Mouse (Mus musculus) kidney, postnatal 25 days (tissue): Measurements from ENCODE around the gene Rbpms2.
A peak's percentile ranks its signal among the peaks of the same experiment; 100 is the strongest.
"Not testable (repeated sequence)": the region's sequence is repeated elsewhere in the genome, so short reads cannot be mapped to it uniquely, and the experiment has no call there.

ENCODE experiments used
- DNase-seq, 2 experiments: peaks; one replicate each; pipeline ENCODE4 v3.0.0; 2021; ENCODE audit warnings: mixed read lengths in 2 of 2

Rbpms2 gene

DNA sequence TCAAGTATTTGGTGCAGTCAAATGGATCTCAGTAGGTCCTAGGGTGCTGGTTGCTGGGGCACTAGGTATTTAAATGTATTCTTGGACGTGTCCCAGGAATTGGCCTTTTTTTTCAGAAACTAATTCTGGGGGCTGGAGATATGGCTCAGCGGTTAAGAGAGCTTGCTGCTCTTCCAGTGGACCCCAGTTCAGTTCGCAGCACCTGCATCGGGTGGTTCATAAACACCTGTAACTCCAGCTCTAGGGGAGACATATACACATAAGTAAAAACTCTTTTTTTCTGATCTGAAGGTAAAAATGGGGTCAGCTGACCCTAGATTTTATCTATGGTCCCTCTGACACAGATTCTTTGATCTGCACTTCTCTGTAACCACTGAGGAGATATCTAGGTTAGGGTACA is 8.3 kb upstream of the Rbpms2 start:
- DNase-seq, result no peak

DNA sequence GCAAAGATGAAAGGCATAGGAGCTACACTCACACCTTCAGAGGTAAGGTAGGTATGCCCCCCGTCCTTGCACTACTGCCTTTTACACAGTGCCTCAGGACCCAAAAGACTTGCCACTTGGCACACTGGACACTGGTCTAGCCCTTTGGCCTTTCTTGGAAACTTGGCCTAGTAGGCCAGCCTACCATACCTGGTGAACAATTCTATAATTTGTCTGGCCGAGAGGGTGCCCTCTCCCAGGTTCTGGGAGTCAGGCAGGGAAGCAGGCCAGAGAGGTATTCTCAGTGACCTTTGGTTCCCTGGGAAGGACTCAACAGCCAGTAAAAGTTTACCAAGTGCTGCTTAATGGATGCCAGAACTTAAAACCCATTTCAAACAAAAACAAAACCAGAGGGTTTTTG is 7.8 kb upstream of the Rbpms2 start:
- DNase-seq, result peak; percentile 71 to 89

DNA sequence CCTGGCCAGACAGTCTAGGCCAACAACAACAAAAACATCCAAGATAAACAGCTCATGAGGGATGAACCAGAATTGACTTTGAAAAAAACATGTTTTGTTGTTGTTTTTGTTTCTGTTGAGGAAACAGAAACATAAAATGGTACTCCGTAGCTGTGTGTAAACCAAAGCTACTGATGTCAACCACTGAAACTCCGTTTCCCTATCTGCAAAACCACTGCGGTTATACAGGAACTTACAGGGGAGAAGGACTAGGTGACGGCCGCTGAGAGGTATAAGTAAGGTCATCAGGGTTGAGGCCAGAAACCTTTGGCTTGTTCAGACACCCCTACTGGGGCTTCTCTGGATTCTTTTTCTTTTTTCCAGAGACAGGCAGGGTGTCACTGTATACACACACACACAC is 6.6 kb upstream of the Rbpms2 start:
- no peak for DNase-seq

DNA sequence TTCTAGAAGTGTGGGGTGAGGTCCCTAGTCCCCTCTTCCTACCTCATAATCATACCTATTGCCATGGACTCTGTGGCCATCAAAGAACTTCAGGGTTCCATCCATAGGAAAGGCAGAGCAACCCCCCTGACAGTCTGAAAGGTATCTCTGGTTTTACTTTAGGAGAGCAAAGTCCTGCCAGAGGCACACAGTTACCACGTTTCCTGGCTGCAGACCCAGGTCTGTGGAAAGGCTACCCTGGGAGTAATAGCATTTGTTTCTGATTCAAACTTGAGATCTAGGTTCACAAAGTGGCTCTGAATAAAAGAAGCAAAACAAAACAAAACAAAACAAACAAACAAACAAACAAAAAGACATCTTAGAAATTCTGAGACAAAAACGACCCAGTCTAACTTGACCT is 5.2 kb upstream of the Rbpms2 start:
- peak in 1 of 2 experiments; percentile 29 for DNase-seq

DNA sequence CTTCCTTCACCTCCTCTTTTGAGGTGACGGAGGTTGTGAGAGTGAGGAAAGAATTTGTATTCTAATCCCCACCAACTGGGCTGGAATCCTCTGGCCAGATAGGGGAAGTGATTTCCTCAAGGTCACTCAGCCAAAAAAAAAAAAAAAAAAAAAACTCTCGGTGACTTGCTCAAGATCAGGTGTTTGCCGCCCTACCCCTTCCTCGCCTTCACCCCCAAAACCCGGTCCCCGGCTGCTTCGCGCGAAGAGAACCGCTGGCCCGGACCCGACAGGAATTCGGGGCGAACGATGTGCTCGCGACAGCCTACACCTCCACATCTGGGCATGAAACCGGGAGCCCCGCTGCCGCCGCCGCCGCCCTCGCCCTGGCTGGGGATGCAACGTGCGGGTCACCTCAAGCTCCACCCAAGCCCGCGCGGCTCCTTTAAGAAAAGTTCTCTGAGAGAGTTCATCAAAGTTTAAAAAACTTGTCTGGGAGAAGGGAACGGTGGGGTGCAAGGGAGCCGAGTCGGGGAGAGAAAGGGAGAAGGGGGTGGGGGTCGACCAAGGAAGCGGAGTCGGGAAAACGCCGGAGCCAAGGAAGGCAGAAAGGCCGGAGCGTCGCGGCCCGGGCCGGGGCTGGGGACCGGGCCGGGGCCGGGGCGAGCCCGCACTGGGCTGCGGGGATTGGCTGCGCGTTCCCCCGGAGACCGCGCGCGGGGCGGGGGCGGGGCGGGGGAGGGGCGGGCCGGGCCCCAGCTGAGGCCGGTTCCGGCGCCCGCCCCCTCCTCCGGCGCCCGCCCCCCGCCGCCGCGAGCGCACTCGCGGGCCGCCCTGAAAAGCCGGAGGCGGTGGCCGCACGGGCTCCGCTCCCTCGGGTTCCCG is 551 bp downstream of the Rbpms2 start:
- DNase-seq, result peak; percentile 72 to 88

DNA sequence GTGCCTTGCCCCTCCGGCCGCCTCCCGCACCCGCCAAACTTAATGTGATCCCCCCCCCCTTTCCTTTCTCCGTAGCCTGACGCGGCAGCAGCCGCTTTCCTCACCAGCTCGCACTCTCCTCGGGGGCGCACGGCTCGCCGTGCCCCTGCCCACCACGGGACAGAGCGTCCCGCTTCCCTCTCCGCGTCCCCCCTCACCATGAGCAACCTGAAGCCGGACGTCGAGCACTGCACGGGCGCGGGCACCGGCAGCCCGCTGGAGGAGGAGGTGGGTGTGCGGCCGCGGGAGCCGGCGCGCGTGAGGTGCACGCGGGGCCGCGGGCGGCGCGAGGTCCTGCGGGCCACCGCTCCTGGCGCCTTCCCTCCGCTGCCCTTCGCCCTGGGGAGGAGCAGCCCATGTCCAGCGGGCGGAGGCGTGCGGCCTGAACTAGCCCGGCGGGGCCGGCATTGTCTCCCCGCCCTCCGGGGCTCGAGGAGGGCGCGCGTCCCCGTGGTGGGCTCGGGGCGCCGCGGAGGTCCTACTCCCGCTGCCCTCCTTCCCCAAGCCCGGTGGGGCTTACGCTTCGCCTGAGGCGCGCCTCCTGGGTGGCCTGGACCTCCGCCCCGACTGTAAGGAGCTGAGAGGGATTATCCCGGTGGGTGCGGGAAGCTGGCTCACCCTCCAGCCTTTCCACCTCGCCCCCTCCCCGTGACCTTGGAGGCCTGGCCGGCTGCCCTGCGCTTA is 1.3 kb downstream of the Rbpms2 start:
- DNase-seq, result peak; percentile 73 to 91

DNA sequence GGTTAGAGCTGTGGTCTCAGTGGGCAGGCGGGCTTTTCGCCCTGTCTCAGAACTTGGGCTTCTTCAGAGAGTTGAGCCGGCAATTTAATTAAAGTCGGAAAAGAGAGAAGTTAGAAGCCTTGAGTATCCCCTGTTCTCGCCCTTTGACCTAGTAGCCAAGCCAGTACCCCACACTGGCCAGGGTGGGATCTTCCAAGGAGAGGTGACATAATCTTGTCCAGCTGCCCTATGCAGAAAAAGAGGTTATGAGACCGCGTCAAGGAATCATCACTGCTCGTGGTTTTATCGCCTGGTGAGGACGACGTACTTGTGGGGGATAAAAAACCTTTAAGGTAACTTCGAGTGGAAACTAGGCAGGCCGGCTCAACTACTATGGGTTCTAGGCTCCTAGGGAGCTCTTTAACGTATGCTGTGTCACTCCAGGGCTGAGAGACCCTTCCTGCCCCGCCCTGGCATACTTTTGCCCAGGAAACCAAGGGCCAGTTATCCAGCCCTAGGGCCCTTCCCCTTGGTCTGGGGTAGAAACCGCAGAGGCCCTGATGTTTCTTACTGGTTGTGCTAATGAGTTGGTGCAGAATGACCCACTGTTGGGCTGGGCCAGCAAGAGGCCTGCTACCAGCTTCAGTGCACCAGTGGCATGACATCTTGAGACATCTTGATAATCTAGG is 2.0 kb downstream of the Rbpms2 start:
- DNase-seq, result no peak

DNA sequence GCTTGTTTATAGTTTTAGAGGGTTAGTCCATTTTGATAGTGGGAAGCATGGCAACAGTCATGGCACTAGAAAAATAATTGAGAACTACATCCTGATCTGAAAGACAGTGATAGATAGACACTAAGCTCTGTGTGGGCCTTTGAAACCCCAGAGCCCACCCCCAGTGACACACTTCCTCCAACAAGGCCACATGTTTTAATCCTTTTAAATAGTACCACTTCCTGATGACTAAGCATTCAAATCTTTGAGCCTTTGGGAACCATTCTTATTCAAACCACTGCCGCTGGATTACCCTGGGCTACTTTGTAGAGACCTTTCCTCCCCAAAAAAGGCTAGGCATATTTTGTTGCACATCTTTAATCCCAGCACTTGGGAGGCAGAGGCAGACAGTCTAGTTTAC is 6.3 kb downstream of the Rbpms2 start:
- no peak for DNase-seq

DNA sequence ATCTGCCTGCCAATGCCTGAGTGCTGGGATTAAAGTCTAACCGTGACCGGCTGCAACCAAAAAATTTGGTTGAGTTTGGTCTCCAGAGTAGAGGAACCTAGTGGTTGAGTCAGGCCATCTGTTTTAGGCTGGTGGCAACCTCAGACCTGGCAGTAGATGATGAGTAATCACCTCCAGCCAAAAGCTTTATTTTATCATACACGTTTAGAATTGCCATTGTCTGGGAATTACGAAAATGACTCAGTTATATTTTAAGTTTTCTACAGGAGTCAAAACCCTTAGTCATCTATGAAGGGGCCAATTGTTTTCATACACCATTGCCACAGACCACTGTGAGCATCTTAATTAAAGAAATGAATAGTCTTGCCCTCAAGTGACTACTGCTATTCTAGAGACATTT is 7.5 kb downstream of the Rbpms2 start:
- DNase-seq, result no peak

DNA sequence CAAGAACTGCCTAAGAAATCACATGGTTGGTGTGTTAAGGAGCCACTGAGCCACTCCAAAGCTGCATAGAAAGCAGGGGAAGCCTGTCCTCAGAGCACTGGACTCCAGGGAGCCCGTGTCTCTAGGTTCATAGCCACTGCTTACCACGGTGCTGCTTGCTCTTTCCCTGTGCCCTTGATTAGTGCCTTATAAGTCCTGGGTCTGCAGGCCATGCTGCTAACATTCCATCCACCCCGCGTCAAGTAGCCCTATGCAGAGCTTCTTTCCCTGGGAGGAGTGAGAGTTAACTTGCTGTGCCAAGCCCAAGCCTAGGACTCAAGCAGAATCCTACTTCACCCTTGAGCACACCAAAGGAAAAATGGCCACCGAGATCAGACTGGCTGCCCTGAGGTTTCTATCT is 9.6 kb downstream of the Rbpms2 start:
- no peak for DNase-seq

DNA sequence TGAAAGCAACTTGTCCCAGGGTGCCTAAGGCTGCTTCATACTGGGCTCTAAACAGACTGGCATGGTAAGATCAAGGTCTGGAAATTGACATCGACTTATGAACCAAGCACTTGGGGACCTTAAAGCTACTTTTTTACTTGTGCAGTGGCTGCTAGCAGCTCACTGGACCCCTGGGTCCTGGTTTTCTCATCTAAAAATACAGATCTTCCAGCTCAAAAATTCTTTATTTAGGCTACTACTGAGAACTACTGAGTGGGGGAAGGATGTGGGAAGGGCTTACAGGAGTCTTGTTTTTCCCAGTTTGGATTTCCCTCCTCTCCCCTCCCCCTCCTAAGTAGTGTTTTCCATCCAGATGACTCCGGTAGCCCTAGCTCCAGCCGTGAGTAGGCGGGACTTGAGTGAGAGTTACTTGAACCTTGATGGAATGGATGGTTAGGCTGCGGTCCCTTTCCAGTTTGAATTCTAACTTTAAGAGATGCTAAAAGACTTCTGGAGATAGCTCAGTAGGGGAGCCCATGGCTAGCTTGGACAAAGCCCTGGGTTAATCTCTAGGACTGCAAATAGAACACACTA is 11.5 kb downstream of the Rbpms2 start:
- peak; percentile 50 to 66 for DNase-seq

DNA sequence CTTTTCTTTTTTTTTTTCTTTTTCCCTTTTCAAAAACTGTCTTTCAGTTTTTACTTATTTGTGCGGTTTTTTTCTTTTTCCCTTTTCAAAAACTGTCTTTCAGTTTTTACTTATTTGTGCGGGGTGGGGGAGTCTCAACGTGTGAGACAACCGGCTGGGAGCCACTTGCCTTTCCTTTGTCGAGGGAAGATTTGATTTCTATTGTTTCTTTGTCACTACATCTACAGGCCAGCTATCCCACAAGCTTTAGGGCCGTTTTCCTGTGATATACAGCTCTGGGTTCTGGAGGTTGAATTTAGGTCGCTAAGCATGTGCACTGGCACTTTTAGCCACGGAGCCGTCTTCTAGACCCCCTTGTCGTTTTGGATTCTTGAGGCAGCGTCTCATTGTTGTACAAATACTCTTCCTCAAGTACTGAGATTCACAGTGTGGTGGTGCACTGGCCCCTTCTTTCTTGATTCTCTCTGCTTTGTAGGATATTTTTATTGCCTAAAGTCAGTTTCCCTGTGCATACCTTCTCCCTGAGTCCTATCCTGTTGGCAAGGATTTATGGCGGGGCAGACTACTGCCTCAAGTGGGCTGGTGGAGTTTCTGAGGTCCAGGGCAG is 12.1 kb downstream of the Rbpms2 start:
- DNase-seq, result no peak

DNA sequence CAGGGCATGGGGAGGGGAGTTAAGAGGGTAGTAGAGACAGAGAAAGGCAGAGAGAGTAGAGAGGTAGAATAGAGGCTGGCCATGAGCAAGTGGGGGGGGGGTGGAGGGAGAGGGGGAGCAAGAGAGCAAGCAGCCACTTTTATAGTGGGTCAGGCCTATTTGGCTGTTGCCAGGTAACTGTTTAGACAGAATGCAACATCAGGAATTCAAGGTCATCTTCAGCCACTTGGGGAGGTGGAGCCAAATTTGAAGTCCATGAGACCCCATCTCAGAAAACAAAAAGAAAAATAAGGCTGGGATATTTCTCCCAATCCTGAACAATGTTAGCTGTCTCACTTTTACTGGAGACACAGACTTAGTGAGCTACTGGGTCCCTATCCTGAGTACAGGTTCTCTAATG is 13.1 kb downstream of the Rbpms2 start:
- no peak for DNase-seq

DNA sequence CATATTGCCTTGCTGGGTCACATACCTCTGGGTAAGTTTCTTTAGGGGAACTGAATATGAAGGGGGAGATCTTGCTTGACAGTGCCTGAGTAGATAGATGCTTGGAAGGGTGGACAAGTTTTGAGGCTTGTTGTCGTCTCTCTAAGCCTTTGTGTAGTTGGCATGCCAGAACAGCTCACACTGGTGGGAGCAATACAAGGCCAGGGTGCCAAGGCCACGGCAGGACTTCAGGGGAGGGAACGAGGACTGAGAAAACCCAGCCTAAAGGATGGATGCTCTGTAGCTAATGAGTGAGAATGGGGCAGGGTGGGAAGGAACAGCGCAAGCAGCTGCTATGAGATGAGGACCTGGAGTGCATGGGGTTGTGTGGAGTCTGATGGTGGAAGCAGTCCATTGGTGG is 15.5 kb downstream of the Rbpms2 start:
- DNase-seq, result no peak

DNA sequence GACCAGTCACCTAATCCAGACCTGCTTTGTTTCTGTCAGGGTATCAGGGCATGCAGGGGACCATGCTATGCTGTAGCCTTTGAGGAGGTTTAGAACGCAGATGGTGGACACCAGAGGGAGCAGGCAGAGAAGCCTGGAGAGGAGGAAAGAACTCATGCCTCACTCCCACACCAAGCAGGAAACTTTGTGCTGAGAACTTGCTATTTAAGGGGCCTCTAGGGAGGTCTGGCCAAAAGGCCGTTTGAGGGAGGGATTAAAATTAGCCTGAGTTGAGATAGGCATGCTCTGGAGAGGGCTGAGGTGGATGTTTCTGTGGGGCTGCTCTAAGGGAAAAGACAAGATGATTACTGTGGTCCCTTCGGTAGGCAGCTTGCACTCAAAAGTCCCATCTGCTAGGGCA is 16.5 kb downstream of the Rbpms2 start:
- DNase-seq, result no peak

DNA sequence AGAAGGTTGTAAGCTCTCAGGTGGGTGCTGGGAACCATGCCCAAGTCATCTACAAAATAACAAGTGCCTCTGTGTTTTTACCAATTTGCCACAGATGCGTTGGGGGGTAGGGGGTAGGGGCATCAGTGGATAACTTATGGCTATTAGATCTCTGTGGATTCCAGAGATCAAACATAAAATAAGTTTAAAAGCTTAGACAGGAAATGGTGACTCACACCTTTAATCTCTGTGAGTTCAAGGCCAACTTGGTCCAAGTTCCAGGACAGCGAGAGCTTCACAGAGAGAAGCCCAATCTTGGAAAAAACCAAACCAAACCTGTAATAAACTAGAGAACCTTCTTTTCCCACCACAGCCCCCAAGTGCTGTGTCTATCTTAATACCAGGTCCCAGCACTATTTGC is 17.3 kb downstream of the Rbpms2 start:
- DNase-seq, result no peak

DNA sequence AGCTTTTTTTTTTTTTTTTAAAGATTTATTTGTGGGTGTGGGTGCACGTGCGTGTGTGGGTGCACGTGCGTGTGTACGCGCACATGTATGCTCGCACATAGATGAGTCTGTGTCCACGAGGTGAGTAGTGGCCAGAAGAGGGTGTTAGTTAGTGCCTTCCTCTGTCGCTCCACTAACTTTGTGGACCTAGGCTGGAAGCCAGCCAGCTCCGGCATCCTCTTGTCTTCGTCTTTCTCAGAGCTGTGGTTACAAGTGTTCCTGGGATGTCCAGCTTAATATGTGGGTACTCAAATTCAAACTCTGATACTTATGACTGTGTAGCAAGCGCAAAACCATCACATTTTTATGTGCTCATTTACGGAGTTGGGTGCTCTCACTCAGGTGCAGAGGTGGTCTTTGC is 19.3 kb downstream of the Rbpms2 start:
- DNase-seq, result peak in 1 of 2 experiments; percentile 32

DNA sequence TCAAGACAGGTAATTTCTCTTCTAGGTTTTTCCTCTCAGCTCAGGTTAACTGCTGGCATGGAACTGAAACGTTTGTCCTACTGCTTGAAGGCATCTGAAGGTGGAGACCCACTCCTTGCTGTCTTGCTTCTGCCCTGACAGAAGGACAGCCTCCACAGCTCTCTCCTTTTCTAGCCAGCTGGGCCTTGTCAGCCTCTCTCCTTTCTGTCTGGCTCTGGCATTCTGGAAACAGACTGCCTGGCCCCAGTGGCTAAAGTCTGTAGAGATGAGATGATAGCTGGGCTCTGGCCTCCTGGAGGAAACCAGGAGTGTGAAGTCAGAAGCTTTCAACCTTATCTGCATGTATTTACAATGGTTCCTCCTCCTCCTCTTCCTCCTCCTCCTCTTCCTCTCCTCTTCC is 20.5 kb downstream of the Rbpms2 start:
- peak in 1 of 2 experiments; percentile 15 for DNase-seq

DNA sequence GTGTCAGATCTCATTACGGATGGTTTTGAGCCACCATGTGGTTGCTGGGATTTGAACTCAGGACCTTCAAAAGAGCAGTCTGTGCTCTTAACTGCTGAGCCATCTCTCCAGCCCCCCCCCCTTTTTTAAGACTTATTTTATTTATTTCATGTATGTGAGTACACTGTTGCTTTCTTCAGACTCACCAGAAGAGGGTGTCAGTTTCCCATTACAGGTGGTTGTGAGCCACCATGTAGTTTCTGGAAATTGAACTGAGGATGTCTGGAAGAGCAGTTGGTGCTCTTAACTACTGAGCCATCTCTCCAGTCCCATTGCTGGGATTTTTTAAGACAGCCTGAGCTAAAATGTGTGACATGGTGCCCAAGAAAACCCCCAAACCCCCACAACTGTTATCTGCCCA is 22.5 kb downstream of the Rbpms2 start:
- not testable (repeated sequence) for DNase-seq

DNA sequence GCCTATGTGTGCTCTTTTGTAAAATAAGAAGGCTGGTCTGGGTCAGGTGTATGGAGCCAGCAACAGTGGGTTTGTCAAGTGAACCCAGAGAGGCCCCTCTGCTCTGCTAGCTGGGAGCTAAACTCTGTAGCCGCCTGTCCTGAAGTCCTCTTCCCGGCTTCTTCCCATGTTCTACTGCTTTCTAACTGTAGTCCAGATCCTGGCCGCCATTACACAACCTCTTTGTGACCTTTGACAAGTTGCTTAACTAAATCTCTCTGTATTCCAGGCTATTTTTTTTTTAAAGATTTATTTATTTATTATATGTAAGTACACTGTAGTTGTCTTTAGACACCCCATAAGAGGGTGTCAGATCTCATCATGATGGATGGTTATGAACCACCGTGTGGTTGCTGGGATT is 24.3 kb downstream of the Rbpms2 start:
- no peak for DNase-seq

DNA sequence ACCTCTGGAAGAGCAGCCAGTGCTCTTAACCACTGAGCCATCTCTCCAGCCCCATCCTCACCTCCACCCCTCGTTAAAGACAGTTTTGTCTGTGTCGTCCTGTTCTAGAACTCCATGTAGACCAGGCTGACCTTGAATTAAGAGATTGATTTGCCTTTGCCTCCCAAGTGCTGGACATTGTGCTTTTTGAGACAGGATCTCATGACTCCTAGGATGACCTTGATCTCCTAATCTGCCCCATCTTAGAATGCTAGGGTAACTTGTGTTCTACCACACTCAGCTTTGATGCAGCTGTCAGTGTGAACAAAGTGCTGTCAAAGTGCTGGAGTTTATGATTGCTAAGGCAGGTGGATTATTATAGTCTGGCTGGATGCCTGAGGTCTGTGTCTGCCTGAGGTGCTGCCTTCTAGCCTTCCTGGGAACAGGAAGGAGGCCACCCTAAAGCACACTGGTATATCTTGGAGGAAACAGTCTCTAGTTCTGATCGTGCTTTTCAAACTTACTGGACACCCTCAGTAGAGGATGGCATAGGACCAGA is 25.3 kb downstream of the Rbpms2 start:
- no peak for DNase-seq

DNA sequence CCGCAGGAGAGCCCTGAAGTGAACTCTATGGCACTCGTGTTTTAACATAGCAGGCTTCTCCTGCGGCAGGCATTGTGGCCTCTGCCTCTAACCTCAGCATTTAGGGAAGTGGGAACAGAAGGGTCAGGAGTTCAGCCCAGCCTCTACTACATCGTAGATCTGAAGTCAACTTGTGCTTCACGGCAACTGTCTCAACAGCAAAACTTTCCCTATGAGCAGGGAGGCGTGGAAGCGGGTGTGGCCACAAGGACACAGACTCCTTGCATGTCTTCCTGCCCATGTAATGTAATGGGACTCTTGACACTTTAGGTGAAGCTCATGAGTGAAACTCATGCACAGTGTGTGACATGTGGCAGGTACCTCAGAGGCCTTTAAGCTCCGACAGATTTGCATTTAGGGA is 26.1 kb downstream of the Rbpms2 start:
- no peak for DNase-seq

DNA sequence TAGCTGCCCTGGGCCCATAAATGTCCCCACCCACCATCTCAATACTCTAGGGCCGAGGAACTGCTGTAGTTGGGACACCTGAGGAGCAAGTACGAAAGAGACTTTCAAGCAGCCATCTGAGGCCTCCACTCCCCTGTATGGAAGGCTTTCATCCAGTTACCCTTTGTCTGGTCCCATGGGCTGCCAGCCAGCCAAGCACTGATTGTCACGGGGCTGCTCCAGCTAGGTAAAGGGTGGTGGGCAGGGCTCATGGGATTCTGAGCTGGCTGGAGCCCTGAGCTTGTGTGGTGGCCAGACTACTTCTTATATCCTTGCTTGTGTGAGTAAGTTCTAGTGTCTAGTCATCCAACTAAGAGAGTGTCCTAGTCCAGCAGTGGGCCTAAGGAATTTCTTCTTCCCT is 27.8 kb downstream of the Rbpms2 start:
- DNase-seq, result no peak
